Mouse (Mus musculus) forebrain, embryonic 12.5 days (tissue): ENCODE measurements at regions not wholly inside any gene's neighbourhood (a gene's known extent, or its start where the extent isn't known, plus 50 kb on each side); places are given as distances from the start of the nearest gene placed in this dataset.

Source experiments
- ATAC-seq: fragments of 200-750 bp; cut with Nextera tagmentation; 2 replicates; pipeline ENCODE4 v1.8.0; 2017; ENCODE audit warnings: moderate TSS enrichment; ENCODE audit not compliant: low FRiP score
- H3K27ac ChIP-seq: fragments of 300-500 bp; sonication (generic); 2 replicates; pipeline ENCODE4 v1.5.1; 2016; ENCODE audit warnings: mild to moderate bottlenecking
- H3K27me3 ChIP-seq: fragments of 300-500 bp; sonication (generic); 2 replicates; pipeline ENCODE4 v1.6.1; 2016; ENCODE audit warnings: mild to moderate bottlenecking
- H3K36me3 ChIP-seq: fragments of 300-500 bp; sonication (generic); replicated peaks from 2 replicates; pipeline ENCODE4 v1.6.1; 2016; ENCODE audit warnings: mild to moderate bottlenecking
- H3K4me1 ChIP-seq: fragments of 300-500 bp; sonication (generic); 2 replicates; pipeline ENCODE4 v1.6.1; 2016
- H3K4me2 ChIP-seq: fragments of 300-500 bp; sonication (generic); 2 replicates; pipeline ENCODE4 v1.6.1; 2016; ENCODE audit warnings: mild to moderate bottlenecking, moderate library complexity
- H3K4me3 ChIP-seq: fragments of 300-500 bp; sonication (generic); replicated peaks from 2 replicates; pipeline ENCODE4 v1.5.1; 2016; ENCODE audit warnings: mild to moderate bottlenecking
- H3K9ac ChIP-seq: fragments of 300-500 bp; sonication (generic); 2 replicates; pipeline ENCODE4 v1.6.1; 2016; ENCODE audit warnings: mild to moderate bottlenecking
- H3K9me3 ChIP-seq: fragments of 300-500 bp; sonication (generic); 2 replicates; pipeline ENCODE4 v1.6.1; 2016
- WGBS: fragments of 180-500 bp; shearing (Covaris S2); methylation state at CpG from one replicate; pipeline ENCODE4 v1.1.7; 2016; 5-methylcytosine and 5-hydroxymethylcytosine counted together

- H3K36me3 ChIP-seq, result no peaks in the 10 kb centered on the region
- H3K4me2 ChIP-seq, result no peak overlapping the region
- H3K9ac ChIP-seq, result no peak overlapping the region
- no peaks in the 10 kb centered on the region for H3K9me3 ChIP-seq
- ATAC-seq, result peak; percentile 36; the same call in 1 of the 2 replicates
- 66% methylated on average over 2 of the region's 2 CpGs for WGBS
- no peak overlapping the region for H3K27ac ChIP-seq
- no peak overlapping the region for H3K4me3 ChIP-seq
- no peaks in the 10 kb centered on the region for H3K27me3 ChIP-seq
- H3K4me1 ChIP-seq, result no peaks in the 10 kb centered on the region
These were observed 302.8 kb downstream of the Cylc2 start for GRCm38 (mm10) chr4:51519281-51519680.

- no peak overlapping the region for H3K9ac ChIP-seq
- no peaks in the 10 kb centered on the region for H3K36me3 ChIP-seq
- H3K27me3 ChIP-seq, result no peaks in the 10 kb centered on the region
- no peaks in the 10 kb centered on the region for H3K4me1 ChIP-seq
- peak; percentile 51; the same call in 1 of the 2 replicates for ATAC-seq
- H3K27ac ChIP-seq, result no peak overlapping the region
- H3K4me2 ChIP-seq, result no peak overlapping the region
- H3K9me3 ChIP-seq, result no peaks in the 10 kb centered on the region
- H3K4me3 ChIP-seq, result no peak overlapping the region
These were observed 303.3 kb downstream of the Cylc2 start for GRCm38 (mm10) chr4:51519750-51520149.

- H3K27ac ChIP-seq, result no peak overlapping the region
- no peaks in the 10 kb centered on the region for H3K36me3 ChIP-seq
- ATAC-seq, result no peak
- H3K9ac ChIP-seq, result no peak overlapping the region
- no peak overlapping the region for H3K4me3 ChIP-seq
- H3K4me2 ChIP-seq, result no peak overlapping the region
- no peaks in the 10 kb centered on the region for H3K27me3 ChIP-seq
- 66% methylated on average over 6 of the region's 6 CpGs for WGBS
- H3K9me3 ChIP-seq, result no peaks in the 10 kb centered on the region
- no peaks in the 10 kb centered on the region for H3K4me1 ChIP-seq
These were observed 328.9 kb downstream of the Cylc2 start for GRCm38 (mm10) chr4:51545419-51545818.

- Histone ChIP-seq H3K36me3 (no peaks in the 10 kb centered on the region), H3K4me2 (no peak overlapping the region), H3K9ac (no peak overlapping the region), H3K4me3 (no peak overlapping the region), H3K9me3 (no peaks in the 10 kb centered on the region), H3K4me1 (peaks cover 3% of the 10 kb centered on the region; the same call in 1 of the 2 replicates), H3K27me3 (no peaks in the 10 kb centered on the region), H3K27ac (no peak overlapping the region)
- no peak for ATAC-seq
- WGBS, result 95% methylated on average over 1 of the region's 1 CpGs
These were observed 343.2 kb downstream of the Cylc2 start for GRCm38 (mm10) chr4:51559693-51560092.

GRCm38 (mm10) chr4:51560100-51560499 is 343.6 kb downstream of the Cylc2 start:
- Histone ChIP-seq H3K4me2 (no peak overlapping the region), H3K9ac (no peak overlapping the region), H3K27ac (no peak overlapping the region), H3K4me1 (peaks cover 3% of the 10 kb centered on the region; the same call in 1 of the 2 replicates), H3K27me3 (no peaks in the 10 kb centered on the region), H3K9me3 (no peaks in the 10 kb centered on the region), H3K4me3 (no peak overlapping the region), H3K36me3 (no peaks in the 10 kb centered on the region)
- ATAC-seq, result no peak

- Histone ChIP-seq H3K4me2 (no peak overlapping the region), H3K36me3 (no peaks in the 10 kb centered on the region), H3K4me1 (peaks cover 3% of the 10 kb centered on the region; the same call in 1 of the 2 replicates), H3K9me3 (no peaks in the 10 kb centered on the region), H3K27me3 (no peaks in the 10 kb centered on the region), H3K4me3 (no peak overlapping the region), H3K27ac (no peak overlapping the region), H3K9ac (no peak overlapping the region)
- 16% methylated on average over 5 of the region's 5 CpGs for WGBS
- peak; percentile 69; the same call in 1 of the 2 replicates for ATAC-seq
These were observed 345.9 kb downstream of the Cylc2 start for GRCm38 (mm10) chr4:51562379-51562778.

GRCm38 (mm10) chr4:51576456-51576855 is 360.0 kb downstream of the Cylc2 start:
- Histone ChIP-seq H3K9me3 (no peaks in the 10 kb centered on the region), H3K36me3 (no peaks in the 10 kb centered on the region), H3K4me3 (no peak overlapping the region), H3K4me2 (no peak overlapping the region), H3K9ac (no peak overlapping the region), H3K4me1 (no peaks in the 10 kb centered on the region), H3K27ac (no peak overlapping the region), H3K27me3 (no peaks in the 10 kb centered on the region)
- no peak for ATAC-seq
- WGBS, result 69% methylated on average over 2 of the region's 2 CpGs

- Histone ChIP-seq H3K36me3 (no peaks in the 10 kb centered on the region), H3K9me3 (no peaks in the 10 kb centered on the region), H3K27ac (no peak overlapping the region), H3K4me1 (no peaks in the 10 kb centered on the region), H3K9ac (no peak overlapping the region), H3K4me2 (no peak overlapping the region), H3K4me3 (no peak overlapping the region), H3K27me3 (no peaks in the 10 kb centered on the region)
- no peak for ATAC-seq
- 80% methylated on average over 4 of the region's 4 CpGs for WGBS
These were observed 377.6 kb downstream of the Cylc2 start for GRCm38 (mm10) chr4:51594044-51594443.

GRCm38 (mm10) chr4:51597850-51598249 is 381.4 kb downstream of the Cylc2 start:
- Histone ChIP-seq H3K27ac (no peak overlapping the region), H3K9ac (no peak overlapping the region), H3K4me1 (no peaks in the 10 kb centered on the region), H3K27me3 (no peaks in the 10 kb centered on the region), H3K9me3 (no peaks in the 10 kb centered on the region), H3K36me3 (no peaks in the 10 kb centered on the region), H3K4me2 (no peak overlapping the region), H3K4me3 (no peak overlapping the region)
- no peak for ATAC-seq
- WGBS, result 85% methylated on average over 3 of the region's 3 CpGs

GRCm38 (mm10) chr4:51599984-51600747 is 383.7 kb downstream of the Cylc2 start:
- Histone ChIP-seq H3K36me3 (no peaks in the 10 kb centered on the region), H3K4me1 (no peaks in the 10 kb centered on the region), H3K27ac (no peak overlapping the region), H3K9me3 (no peaks in the 10 kb centered on the region), H3K9ac (no peak overlapping the region), H3K4me2 (no peak overlapping the region), H3K27me3 (no peaks in the 10 kb centered on the region), H3K4me3 (no peak overlapping the region)
- ATAC-seq, result no peak
- 91% methylated on average over 6 of the region's 6 CpGs for WGBS

- H3K9me3 ChIP-seq, result no peaks in the 10 kb centered on the region
- no peaks in the 10 kb centered on the region for H3K27me3 ChIP-seq
- H3K9ac ChIP-seq, result no peak overlapping the region
- 70% methylated on average over 3 of the region's 3 CpGs for WGBS
- H3K27ac ChIP-seq, result no peak overlapping the region
- H3K36me3 ChIP-seq, result no peaks in the 10 kb centered on the region
- no peak for ATAC-seq
- H3K4me1 ChIP-seq, result no peaks in the 10 kb centered on the region
- H3K4me2 ChIP-seq, result no peak overlapping the region
- no peak overlapping the region for H3K4me3 ChIP-seq
These were observed 410.8 kb downstream of the Cylc2 start for GRCm38 (mm10) chr4:51627289-51627688.

GRCm38 (mm10) chr4:51633471-51633870 is 417.0 kb downstream of the Cylc2 start:
- H3K4me2 ChIP-seq, result no peak overlapping the region
- H3K36me3 ChIP-seq, result no peaks in the 10 kb centered on the region
- no peaks in the 10 kb centered on the region for H3K9me3 ChIP-seq
- no peak overlapping the region for H3K4me3 ChIP-seq
- H3K9ac ChIP-seq, result no peak overlapping the region
- no peak for ATAC-seq
- no peaks in the 10 kb centered on the region for H3K4me1 ChIP-seq
- H3K27ac ChIP-seq, result no peak overlapping the region
- no peaks in the 10 kb centered on the region for H3K27me3 ChIP-seq
- WGBS, result 88% methylated on average over 1 of the region's 1 CpGs

GRCm38 (mm10) chr4:51657325-51657724 is 440.8 kb downstream of the Cylc2 start:
- no peaks in the 10 kb centered on the region for H3K36me3 ChIP-seq
- H3K27ac ChIP-seq, result no peak overlapping the region
- 86% methylated on average over 2 of the region's 2 CpGs for WGBS
- no peaks in the 10 kb centered on the region for H3K27me3 ChIP-seq
- no peak for ATAC-seq
- H3K9ac ChIP-seq, result no peak overlapping the region
- no peak overlapping the region for H3K4me3 ChIP-seq
- H3K4me1 ChIP-seq, result no peaks in the 10 kb centered on the region
- no peaks in the 10 kb centered on the region for H3K9me3 ChIP-seq
- H3K4me2 ChIP-seq, result no peak overlapping the region
